Mouse (Mus musculus) heart, postnatal 0 days (tissue): Measurements from ENCODE around the gene Bmpr1a.

ENCODE experiments used
- CTCF ChIP-seq: IDR thresholded peaks from 2 replicates; pipeline ENCODE4 v1.5.1; 2016; ENCODE audit warnings: antibody characterized with exemption, control low read depth, low read depth
- EP300 ChIP-seq: IDR thresholded peaks from 2 replicates; pipeline ENCODE4 v1.6.1; 2016; ENCODE audit warnings: antibody characterized with exemption, low read depth

DNA sequence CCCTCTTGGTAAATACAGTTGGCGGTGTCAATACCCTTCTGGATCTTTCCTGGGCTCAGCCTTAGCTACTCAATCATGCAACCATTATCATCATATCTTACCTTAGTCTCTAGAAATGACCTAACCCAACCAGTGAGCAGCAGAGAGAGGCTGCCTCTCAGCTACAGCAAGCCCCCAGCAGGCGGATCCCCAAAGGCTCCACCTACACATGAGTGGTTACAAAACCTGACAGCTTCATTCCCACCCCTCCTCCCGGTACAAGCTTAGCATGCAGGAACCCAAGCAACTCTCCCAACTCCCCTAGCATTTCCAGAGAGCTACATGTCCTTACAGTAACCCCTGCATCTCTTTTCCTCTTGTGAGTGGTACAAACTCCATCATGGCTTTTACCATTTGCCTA, 103.1 kb downstream of the Bmpr1a start:
- TF ChIP-seq CTCF (no peak), EP300 (no peak)
